In genomic region chr10:123671208-123671607, GRCm38 (mm10) we compare ENCODE assay signal across 14 mouse cellular contexts.
"Had no signal": no experiment of that assay in that cellular context is flagged by ENCODE, and none has a peak within 500 bp of the region (broad histone marks: within the 10 kb centered on the region; RNA-seq: fewer than 3 reads in every experiment).

No protein-coding gene starts in this region.

- ATAC-seq: inflammation-experienced regulatory T-cells, adult 6 months; intestine, embryonic 16.5 days had no signal

- H3K4me3 ChIP-seq: left cerebral cortex, adult 2 months; liver, embryonic 13.5 days had no signal

- DNase-seq: kidney, adult 8-10 months; kidney, postnatal 36 days; layer of hippocampus, postnatal 36 days; liver, embryonic 13.5 days; lung, adult 2 months; lung, postnatal 14 days; lung, postnatal 4 days; midbrain, embryonic 14.5 days; thymus, adult 18-20 months; thymus, postnatal 36 days had no signal

- H3K9me3 ChIP-seq: liver, embryonic 13.5 days had no signal

- H3K4me2 ChIP-seq: liver, embryonic 13.5 days; midbrain, embryonic 11.5 days had no signal

- H3K9ac ChIP-seq: liver, embryonic 13.5 days had no signal

- H3K4me1 ChIP-seq: liver, embryonic 13.5 days had no signal

- H3K27ac ChIP-seq: left cerebral cortex, adult 2 months; liver, embryonic 13.5 days had no signal

- H3K27me3 ChIP-seq: liver, embryonic 13.5 days had no signal

- H3K36me3 ChIP-seq: liver, embryonic 13.5 days had no signal
